Mouse (Mus musculus) CH12.LX (cell line): ENCODE results near the gene Tbr1.

Experiments
- BHLHE40 ChIP-seq: IDR thresholded peaks from 2 replicates; pipeline ENCODE4 v1.6.1; 2011; ENCODE audit warnings: mild to moderate bottlenecking, low read depth, low read length, improper control_type of control experiment
- CHD1 ChIP-seq: IDR thresholded peaks from 2 replicates; pipeline ENCODE4 v1.6.1; 2012; ENCODE audit warnings: low read depth, low read length, improper control_type of control experiment, inconsistent platforms
- CTCF ChIP-seq, 2 experiments: IDR thresholded peaks in 1 of 2; conservative IDR thresholded peaks in 1 of 2; 2 replicates each; pipeline ENCODE4 v1.5.1; 2011 to 2012; ENCODE audit warnings: low read depth in 2 of 2, low read length in 2 of 2, improper control_type of control experiment in 1 of 2, inconsistent platforms in 1 of 2, mild to moderate bottlenecking in 1 of 2, moderate library complexity in 1 of 2
- EP300 ChIP-seq: IDR thresholded peaks from 2 replicates; pipeline ENCODE4 v1.6.1; 2011; ENCODE audit warnings: low read length, improper control_type of control experiment
- HCFC1 ChIP-seq: IDR thresholded peaks from 2 replicates; pipeline ENCODE4 v1.6.1; 2012; ENCODE audit warnings: low read depth, mild to moderate bottlenecking, inconsistent platforms, low read length, improper control_type of control experiment
- MAX ChIP-seq: IDR thresholded peaks from 2 replicates; pipeline ENCODE4 v1.6.1; 2011; ENCODE audit warnings: low read length, improper control_type of control experiment
- NRF1 ChIP-seq: IDR thresholded peaks from 2 replicates; pipeline ENCODE4 v1.6.1; 2014; ENCODE audit warnings: low read depth, mild to moderate bottlenecking, inconsistent platforms, low read length, improper control_type of control experiment, moderate library complexity
- PAX5 ChIP-seq: IDR thresholded peaks from 2 replicates; pipeline ENCODE4 v1.6.1; 2012; ENCODE audit warnings: low read length, inconsistent platforms, mixed read lengths
- POLR2A ChIP-seq: IDR thresholded peaks from 2 replicates; pipeline ENCODE4 v1.6.1; 2011; ENCODE audit warnings: low read depth, mild to moderate bottlenecking, improper control_type of control experiment, low read length
- POLR2AphosphoS2 ChIP-seq: IDR thresholded peaks from 2 replicates; pipeline ENCODE4 v1.6.1; 2011; ENCODE audit warnings: low read depth, low read length, improper control_type of control experiment
- TBP ChIP-seq: conservative IDR thresholded peaks from 2 replicates; pipeline ENCODE4 v1.6.1; 2011; ENCODE audit warnings: low read depth, low read length, improper control_type of control experiment
- USF1 ChIP-seq: IDR thresholded peaks from 2 replicates; pipeline ENCODE4 v1.6.1; 2014; ENCODE audit warnings: low read depth, mild to moderate bottlenecking, inconsistent platforms, low read length, improper control_type of control experiment
- ZKSCAN1 ChIP-seq: IDR thresholded peaks from 2 replicates; pipeline ENCODE4 v1.6.1; 2012; ENCODE audit warnings: low read depth, inconsistent platforms, low read length, improper control_type of control experiment, borderline replicate concordance

GRCm38 (mm10) chr2:61811507-61812421 is 9.0 kb downstream of the Tbr1 start:
- TF ChIP-seq MAX (no peak), CTCF (conservative IDR thresholded peaks at IDR 0.05 in 1 of 2, IDR thresholded peaks at IDR 0.05 in 1 of 2; ENCODE audit: low read depth in 2 of 2, low read length in 2 of 2) (no peak), PAX5 (no peak), HCFC1 (no peak), ZKSCAN1 (no peak), BHLHE40 (no peak), POLR2A (no peak), POLR2AphosphoS2 (no peak), EP300 (no peak), CHD1 (no peak), TBP (no peak), USF1 (no peak), NRF1 (no peak)
